Mouse (Mus musculus) limb, embryonic 10.5 days (tissue): Measurements from ENCODE around the gene Fundc1. TPM values are rescaled to one million over a fixed set of nuclear protein-coding genes. Genes with fewer than 3 reads are reported as not detected.

Experiments
- DNase-seq: peaks from one replicate; pipeline ENCODE4 v3.0.0-alpha.2; 2017; ENCODE audit warnings: low spot score
- H3K27ac ChIP-seq: fragments of 300-500 bp; sonication (generic); 2 replicates; pipeline ENCODE4 v1.5.1; 2016; ENCODE audit warnings: mild to moderate bottlenecking
- H3K27me3 ChIP-seq: fragments of 300-500 bp; sonication (generic); 2 replicates; pipeline ENCODE4 v1.6.1; 2016; ENCODE audit warnings: low read depth, mild to moderate bottlenecking; ENCODE audit not compliant: poor library complexity, severe bottlenecking
- H3K36me3 ChIP-seq: fragments of 300-500 bp; sonication (generic); 2 replicates; pipeline ENCODE4 v1.6.1; 2016; ENCODE audit warnings: mild to moderate bottlenecking, moderate library complexity
- H3K4me1 ChIP-seq: fragments of 300-500 bp; sonication (generic); 2 replicates; pipeline ENCODE4 v1.6.1; 2016
- H3K4me3 ChIP-seq: fragments of 300-500 bp; sonication (generic); 2 replicates; pipeline ENCODE4 v1.5.1; 2016; ENCODE audit warnings: mild to moderate bottlenecking, moderate library complexity
- H3K9me3 ChIP-seq: fragments of 300-500 bp; sonication (generic); replicated peaks from 2 replicates; pipeline ENCODE4 v1.6.1; 2016; ENCODE audit warnings: mild to moderate bottlenecking
- WGBS: fragments of 180-500 bp; shearing (Covaris S2); methylation state at CpG from one replicate; pipeline ENCODE4 v1.1.7; 2016; 5-methylcytosine and 5-hydroxymethylcytosine counted together
- polyA plus RNA-seq: library from polyadenylated mRNA; unstranded; fragments of >200 nt; fragmentation: Nextera tagmentation; extraction: Ambion mirVana; gene quantifications from 2 replicates; pipeline ENCODE4 v1.2.1, GENCODE M21; 2016

Fundc1 gene
- polyA plus RNA-seq, 1 experiment from 2014 or later, result 55.7 TPM

DNA sequence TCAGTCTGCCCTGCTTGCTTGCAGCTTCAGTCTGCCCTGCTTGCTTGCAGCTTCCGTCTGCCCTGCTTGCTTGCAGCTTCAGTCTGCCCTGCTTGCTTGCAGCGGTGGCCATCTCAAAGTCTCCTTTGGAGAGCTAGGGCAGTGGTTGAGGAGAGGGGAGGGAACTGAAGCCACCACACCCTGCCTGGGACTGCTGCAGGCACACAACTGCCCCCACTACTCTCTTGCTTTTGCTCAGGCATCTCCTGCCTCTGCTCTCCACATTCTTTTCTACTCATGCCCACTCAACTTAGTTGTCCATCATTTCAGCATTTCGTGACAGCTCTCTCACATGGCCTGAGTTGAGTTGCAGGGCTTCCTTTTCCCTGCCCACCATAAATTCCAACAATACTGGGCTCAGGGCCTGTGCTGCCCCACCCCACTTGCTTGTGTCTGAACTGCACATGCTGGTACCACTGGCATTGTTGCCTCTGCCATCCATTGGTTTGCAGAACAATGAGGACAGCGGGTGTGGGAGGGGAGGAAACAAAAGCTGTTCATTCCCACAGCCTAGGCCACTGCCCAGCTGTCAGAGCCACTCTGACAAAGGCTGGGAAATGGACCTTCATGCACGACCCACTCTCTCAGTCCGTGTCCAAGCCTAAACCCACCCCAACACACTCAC is 24.9 kb downstream of the Fundc1 start:
- no peaks in the 10 kb centered on the region for H3K9me3 ChIP-seq
- H3K36me3 ChIP-seq, result no peaks in the 10 kb centered on the region
- no peak overlapping the region for H3K27ac ChIP-seq
- no peaks in the 10 kb centered on the region for H3K27me3 ChIP-seq
- no peak for DNase-seq
- no peaks in the 10 kb centered on the region for H3K4me1 ChIP-seq
- no peak overlapping the region for H3K4me3 ChIP-seq
- 45% methylated on average over 6 of the region's 6 CpGs for WGBS

DNA sequence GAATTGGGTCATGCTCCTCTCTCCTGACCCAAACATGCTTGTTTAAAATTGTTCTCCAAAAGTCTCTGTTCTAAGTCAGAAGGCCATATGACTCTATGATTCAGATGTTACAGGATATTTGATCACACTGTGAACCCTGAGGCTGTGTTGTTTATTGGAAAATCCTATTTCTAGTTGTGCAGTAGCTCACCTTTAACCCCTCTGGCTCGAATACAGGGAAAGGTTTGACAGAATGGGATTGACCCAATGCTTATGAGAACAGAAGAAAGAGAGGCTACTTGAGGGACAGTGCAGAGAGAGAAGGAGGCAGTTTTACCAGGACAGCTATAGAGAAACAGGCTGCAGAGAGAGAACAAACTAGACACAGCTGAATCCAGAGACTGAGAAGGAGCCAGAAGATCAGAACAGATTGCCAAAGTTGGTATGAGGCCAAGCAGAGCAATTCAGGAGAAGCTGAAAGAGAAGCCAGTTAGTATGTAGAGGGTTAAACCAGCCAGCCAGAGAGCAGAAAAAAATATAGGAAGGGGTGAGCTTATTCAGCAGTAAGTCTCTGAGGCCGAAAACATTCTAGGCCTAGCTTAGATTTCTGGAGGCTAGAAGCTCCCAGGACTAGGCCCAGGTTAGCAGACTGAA is 27.1 kb downstream of the Fundc1 start:
- no peaks in the 10 kb centered on the region for H3K4me1 ChIP-seq
- no peaks in the 10 kb centered on the region for H3K36me3 ChIP-seq
- H3K27ac ChIP-seq, result no peak overlapping the region
- no peak overlapping the region for H3K4me3 ChIP-seq
- 80% methylated on average over 2 of the region's 2 CpGs for WGBS
- no peaks in the 10 kb centered on the region for H3K27me3 ChIP-seq
- no peak for DNase-seq
- H3K9me3 ChIP-seq, result no peaks in the 10 kb centered on the region

DNA sequence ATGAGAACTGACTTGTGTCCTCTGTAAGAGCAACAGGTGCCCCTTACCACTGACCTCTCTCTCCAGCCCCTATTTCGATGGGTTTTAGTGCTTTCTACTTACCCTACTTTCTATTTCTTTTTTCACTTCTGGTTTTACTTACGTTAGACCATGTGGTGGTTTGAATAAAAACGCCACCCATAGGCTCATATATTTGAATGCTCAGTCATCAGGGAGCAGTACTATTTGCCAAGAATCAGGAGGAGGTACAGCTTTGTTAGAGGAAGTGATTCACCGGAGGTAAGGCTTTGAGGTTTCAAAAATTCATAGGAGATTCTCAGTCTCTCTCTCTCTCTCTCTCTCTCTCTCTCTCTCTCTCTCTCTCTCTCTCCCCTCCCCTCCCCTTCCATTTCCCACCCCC is 34.4 kb downstream of the Fundc1 start:
- no peaks in the 10 kb centered on the region for H3K27me3 ChIP-seq
- WGBS, result 91% methylated on average over 4 of the region's 4 CpGs
- no peaks in the 10 kb centered on the region for H3K36me3 ChIP-seq
- no peaks in the 10 kb centered on the region for H3K4me1 ChIP-seq
- no peak overlapping the region for H3K27ac ChIP-seq
- no peaks in the 10 kb centered on the region for H3K9me3 ChIP-seq
- DNase-seq, result no peak
- H3K4me3 ChIP-seq, result no peak overlapping the region

DNA sequence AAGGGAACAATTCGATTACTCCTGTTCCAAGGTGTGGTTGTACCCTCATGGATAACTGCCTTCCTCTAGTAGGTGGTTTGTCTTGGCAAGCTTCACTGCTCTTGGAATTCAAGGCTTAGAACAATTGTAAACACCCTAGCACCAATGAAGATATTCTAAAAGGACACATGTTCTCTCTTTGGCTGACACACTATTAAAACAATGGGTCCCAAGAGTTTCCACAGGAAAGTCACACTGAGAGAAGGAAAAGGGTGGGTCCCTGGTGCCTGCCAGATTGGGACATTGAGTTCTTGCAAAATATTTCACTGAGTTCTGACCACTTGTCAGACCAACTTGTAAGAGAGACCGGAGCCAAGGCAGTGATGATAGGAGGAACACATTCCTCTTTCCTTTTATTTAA is 45.1 kb downstream of the Fundc1 start:
- WGBS, result 92% methylated on average over 2 of the region's 2 CpGs
- H3K27me3 ChIP-seq, result no peaks in the 10 kb centered on the region

DNA sequence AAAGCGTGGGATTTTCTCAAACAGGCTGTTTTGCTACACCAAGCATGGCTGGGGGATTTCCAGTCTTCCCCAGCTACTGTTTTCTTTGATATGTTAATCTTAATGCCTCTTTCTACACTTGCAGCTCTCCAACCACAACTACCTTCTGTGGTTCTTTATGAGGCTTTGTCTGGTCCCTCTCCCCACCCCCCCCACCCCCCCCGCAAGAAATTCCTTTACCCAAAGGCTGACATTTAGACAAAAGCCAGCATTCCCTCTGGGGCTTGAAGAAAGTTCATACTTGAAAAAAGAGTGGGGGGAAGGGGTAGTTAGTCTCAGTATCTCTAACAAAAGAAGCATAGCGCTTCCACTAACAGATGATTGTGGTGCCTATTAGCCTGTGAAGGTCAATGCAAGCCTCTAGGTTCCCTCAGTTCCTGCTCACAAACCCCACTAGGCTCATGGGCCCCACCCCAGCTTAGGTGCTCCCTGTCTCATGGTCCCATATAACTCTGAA is 50.9 kb downstream of the Fundc1 start:
- 23% methylated on average over 3 of the region's 3 CpGs for WGBS

More for the DNA sequence above, 45.1 kb downstream of the Fundc1 start:
- no peaks in the 10 kb centered on the region for H3K4me1 ChIP-seq
- no peak overlapping the region for H3K27ac ChIP-seq
- no peaks in the 10 kb centered on the region for H3K9me3 ChIP-seq
- no peak overlapping the region for H3K4me3 ChIP-seq
- no peaks in the 10 kb centered on the region for H3K36me3 ChIP-seq
- no peak for DNase-seq

DNA sequence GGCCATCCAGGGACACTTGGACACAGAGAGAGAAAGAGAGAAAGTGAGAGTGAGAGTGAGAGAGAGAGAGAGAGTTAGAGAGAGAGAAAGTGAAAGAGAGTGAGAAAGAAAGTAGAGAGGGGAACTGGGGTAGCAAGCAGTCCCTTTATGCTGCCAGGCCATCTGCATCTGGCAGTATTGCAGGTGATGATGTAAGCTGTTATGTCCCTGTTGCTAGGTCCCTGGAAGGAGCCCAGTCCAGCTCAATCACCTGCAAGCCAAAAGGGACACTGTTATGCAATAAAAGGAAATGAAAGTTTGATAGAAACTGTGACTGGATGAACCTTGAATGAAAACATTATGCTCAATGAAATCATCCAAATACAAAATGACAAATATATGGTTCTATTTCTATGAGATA is 52.0 kb downstream of the Fundc1 start:
- no peak overlapping the region for H3K27ac ChIP-seq
- DNase-seq, result no peak
- no peaks in the 10 kb centered on the region for H3K4me1 ChIP-seq
- H3K9me3 ChIP-seq, result no peaks in the 10 kb centered on the region
- no peaks in the 10 kb centered on the region for H3K36me3 ChIP-seq
- H3K27me3 ChIP-seq, result no peaks in the 10 kb centered on the region
- no peak overlapping the region for H3K4me3 ChIP-seq

More for the DNA sequence above, 50.9 kb downstream of the Fundc1 start:
- H3K4me1 ChIP-seq, result no peaks in the 10 kb centered on the region
- no peaks in the 10 kb centered on the region for H3K36me3 ChIP-seq
- H3K27me3 ChIP-seq, result no peaks in the 10 kb centered on the region
- no peaks in the 10 kb centered on the region for H3K9me3 ChIP-seq
- no peak for DNase-seq
- no peak overlapping the region for H3K4me3 ChIP-seq
- no peak overlapping the region for H3K27ac ChIP-seq

DNA sequence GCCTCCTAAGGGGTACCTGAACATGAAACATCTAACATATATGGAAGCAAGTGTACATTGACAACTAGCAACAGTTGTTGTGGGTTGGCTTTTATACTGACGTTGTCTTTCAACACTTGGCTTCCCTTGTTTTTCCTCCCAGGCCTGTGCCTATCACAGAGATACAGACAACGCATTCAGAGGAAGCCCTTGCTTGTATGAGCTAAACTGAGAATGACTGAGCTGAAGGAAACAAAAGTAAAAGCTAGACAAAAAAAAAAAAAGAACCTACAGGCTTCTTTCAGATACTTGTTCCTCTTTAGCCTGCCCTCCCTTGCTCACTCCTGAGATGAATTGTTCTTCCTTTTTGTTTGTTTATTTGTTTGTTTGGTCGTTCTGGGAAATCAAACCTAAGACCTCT is 58.1 kb downstream of the Fundc1 start:
- Histone ChIP-seq H3K4me1 (no peaks in the 10 kb centered on the region), H3K27me3 (no peaks in the 10 kb centered on the region), H3K27ac (no peak overlapping the region), H3K4me3 (no peak overlapping the region), H3K36me3 (no peaks in the 10 kb centered on the region), H3K9me3 (no peaks in the 10 kb centered on the region)
- WGBS, result 79% methylated on average over 3 of the region's 3 CpGs
- no peak for DNase-seq

DNA sequence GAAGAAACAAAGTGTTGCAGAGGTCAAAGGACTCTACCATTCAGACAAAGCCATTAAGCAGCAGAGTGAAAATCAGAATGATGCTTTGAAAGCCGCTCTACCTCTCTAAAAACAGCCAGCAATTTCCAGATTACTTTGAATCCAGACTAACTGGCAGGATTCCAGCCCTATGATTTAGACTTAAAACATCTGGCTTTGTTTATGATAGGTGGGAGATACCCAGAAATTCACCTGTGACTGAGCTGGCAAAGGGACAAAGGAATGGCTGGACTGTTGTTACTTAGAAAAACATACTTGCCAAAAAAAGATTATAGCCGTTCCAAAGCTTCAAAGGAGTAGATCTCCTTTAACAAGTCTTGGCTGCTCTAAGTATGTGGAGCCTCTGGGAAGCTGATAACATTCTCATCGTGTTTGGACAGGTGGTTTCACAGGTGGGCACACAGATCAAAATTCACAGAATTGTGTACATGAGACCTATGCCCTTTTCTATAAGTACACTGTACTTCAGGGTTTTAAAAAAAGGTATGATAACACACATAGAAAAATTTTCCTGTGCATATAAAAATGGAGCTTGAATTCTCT is 60.0 kb downstream of the Fundc1 start:
- H3K27ac ChIP-seq, result no peak overlapping the region
- DNase-seq, result no peak
- H3K36me3 ChIP-seq, result no peaks in the 10 kb centered on the region
- no peaks in the 10 kb centered on the region for H3K27me3 ChIP-seq
- no peaks in the 10 kb centered on the region for H3K9me3 ChIP-seq
- H3K4me3 ChIP-seq, result no peak overlapping the region
- WGBS, result 77% methylated on average over 3 of the region's 3 CpGs
- H3K4me1 ChIP-seq, result no peaks in the 10 kb centered on the region
